Mouse (Mus musculus) lung, embryonic 14.5 days (tissue): ENCODE measurements around the gene Ttc30a1. TPM values are rescaled to one million over a fixed set of nuclear protein-coding genes. Genes with fewer than 3 reads are reported as not detected.

ENCODE experiments used
- ATAC-seq: fragments of 200-750 bp; cut with Nextera tagmentation; 2 replicates; pipeline ENCODE4 v1.8.0; 2017; ENCODE audit warnings: mild to moderate bottlenecking, moderate TSS enrichment, moderate library complexity; ENCODE audit not compliant: insufficient read depth
- DNase-seq: peaks from one replicate; pipeline ENCODE4 v3.0.0-alpha.2; 2015
- H3K27ac ChIP-seq: fragments of 300-500 bp; sonication (generic); 2 replicates; pipeline ENCODE4 v1.5.1; 2014; ENCODE audit warnings: low read depth, mild to moderate bottlenecking, moderate library complexity
- H3K27me3 ChIP-seq: fragments of 300-500 bp; sonication (generic); 2 replicates; pipeline ENCODE4 v1.6.1; 2014; ENCODE audit warnings: low read length, control low read depth; ENCODE audit not compliant: insufficient read depth
- H3K36me3 ChIP-seq: fragments of 300-500 bp; sonication (generic); 2 replicates; pipeline ENCODE4 v1.6.1; 2014; ENCODE audit warnings: control low read depth; ENCODE audit not compliant: insufficient read depth
- H3K4me1 ChIP-seq: fragments of 300-500 bp; sonication (generic); 2 replicates; pipeline ENCODE4 v1.6.1; 2014; ENCODE audit warnings: antibody characterized with exemption, control low read depth; ENCODE audit not compliant: insufficient read depth
- H3K4me2 ChIP-seq: fragments of 300-500 bp; sonication (generic); 2 replicates; pipeline ENCODE4 v1.6.1; 2014; ENCODE audit warnings: mild to moderate bottlenecking
- H3K4me3 ChIP-seq: fragments of 300-500 bp; sonication (generic); 2 replicates; pipeline ENCODE4 v1.5.1; 2014; ENCODE audit warnings: low read depth, low read length
- H3K9ac ChIP-seq: fragments of 300-500 bp; sonication (generic); 2 replicates; pipeline ENCODE4 v1.6.1; 2014
- H3K9me3 ChIP-seq: fragments of 300-500 bp; sonication (generic); 2 replicates; pipeline ENCODE4 v1.6.1; 2016; ENCODE audit warnings: low read depth, low read length, control low read depth
- CTCF ChIP-seq: IDR thresholded peaks from 2 replicates; pipeline ENCODE4 v1.5.1; 2016; ENCODE audit warnings: antibody characterized with exemption, low read depth
- WGBS: fragments of 180-500 bp; shearing (Covaris S2); extraction: QIAGEN DNeasy Blood & Tissue Kit; methylation state at CpG from one replicate; pipeline ENCODE4 v1.1.7; 2014; 5-methylcytosine and 5-hydroxymethylcytosine counted together
- polyA plus RNA-seq: library from polyadenylated mRNA; unstranded; fragments of >200 nt; fragmentation: Nextera tagmentation; extraction: Ambion mirVana; gene quantifications from 2 replicates; pipeline ENCODE4 v1.2.1, GENCODE M21; 2014

Gene Ttc30a1
- polyA plus RNA-seq, 1 experiment from 2014 or later, result 9.0 TPM

DNA sequence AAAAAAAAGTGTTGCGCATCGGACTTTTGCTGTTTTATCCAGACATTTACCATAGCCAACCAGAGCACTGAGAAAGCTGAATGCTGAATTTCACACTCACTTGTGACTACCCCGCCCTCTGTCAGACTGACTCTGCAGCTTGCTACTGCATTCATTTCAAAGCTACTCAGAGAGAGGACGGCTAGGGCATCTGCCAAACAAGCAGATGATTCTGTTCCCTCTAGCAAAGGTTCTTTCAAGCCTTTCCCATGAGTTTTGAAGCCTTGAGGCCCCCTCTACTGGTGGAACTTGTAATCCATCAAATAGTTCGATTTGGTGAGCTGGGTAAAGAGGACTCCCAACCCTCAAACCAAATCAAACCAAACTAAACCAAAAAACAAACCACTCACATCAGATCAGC is 16.8 kb downstream of the Ttc30a1 start:
- ATAC-seq, result peak; percentile 63
- Histone ChIP-seq H3K27ac (peak overlapping the region; percentile 74), H3K36me3 (no peaks in the 10 kb centered on the region), H3K4me3 (peak overlapping the region; percentile 15; the same call in 1 of the 2 replicates), H3K9me3 (no peaks in the 10 kb centered on the region), H3K4me2 (peak overlapping the region; percentile 62), H3K9ac (no peak overlapping the region), H3K27me3 (no peaks in the 10 kb centered on the region), H3K4me1 (peaks cover 9% of the 10 kb centered on the region; the same call in 1 of the 2 replicates)
- DNase-seq, result peak; percentile 92
- peak; percentile 69 for TF ChIP-seq CTCF
- WGBS, result 16% methylated on average over 5 of the region's 5 CpGs

DNA sequence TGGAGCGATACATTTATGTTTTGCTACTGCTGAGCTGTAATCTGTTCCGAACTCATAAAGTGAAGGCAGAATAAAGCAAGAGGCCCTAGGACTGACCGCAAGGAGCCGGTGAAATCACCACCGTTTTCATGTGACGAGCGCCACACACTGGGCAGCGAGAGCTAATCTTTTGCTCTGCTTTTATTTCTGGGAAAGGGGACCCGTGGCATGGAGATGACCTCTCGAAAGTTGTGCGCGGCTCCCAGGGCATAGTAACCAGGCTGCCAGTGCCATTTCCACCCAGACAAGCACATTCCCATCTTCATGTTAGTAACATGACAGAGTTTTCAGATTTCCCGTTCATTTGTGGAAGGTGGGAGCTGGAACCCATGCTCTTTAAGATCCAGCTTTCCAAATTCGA is 17.3 kb downstream of the Ttc30a1 start:
- Histone ChIP-seq H3K27ac (peak overlapping the region; percentile 74), H3K4me1 (peaks cover 12% of the 10 kb centered on the region), H3K4me2 (peak overlapping the region; percentile 62), H3K36me3 (no peaks in the 10 kb centered on the region), H3K27me3 (no peaks in the 10 kb centered on the region), H3K9me3 (no peaks in the 10 kb centered on the region), H3K9ac (no peak overlapping the region), H3K4me3 (peak overlapping the region; percentile 15; the same call in 1 of the 2 replicates)
- WGBS, result 11% methylated on average over 14 of the region's 14 CpGs
- peak; percentile 69 for TF ChIP-seq CTCF
- DNase-seq, result peak; percentile 85
- ATAC-seq, result peak; percentile 62

DNA sequence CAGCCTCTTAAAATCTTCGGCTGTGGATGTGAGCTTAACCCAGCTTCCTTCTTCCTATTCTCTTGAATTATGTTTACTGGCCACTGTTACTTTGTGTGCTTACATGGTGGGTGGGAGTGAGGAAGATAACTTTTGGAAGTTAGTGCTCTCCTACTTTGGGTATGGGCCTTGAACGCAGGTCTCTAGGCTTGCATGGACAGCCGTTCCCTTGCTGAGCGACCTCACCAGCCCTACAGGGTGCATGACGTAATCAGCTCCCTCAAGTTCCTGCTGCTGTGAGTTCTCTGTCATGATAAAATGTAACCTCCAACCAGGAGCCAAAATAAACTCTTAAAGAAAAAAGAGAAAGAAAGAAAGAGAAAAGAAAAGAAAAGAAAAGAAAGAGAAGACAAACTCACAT is 17.7 kb downstream of the Ttc30a1 start:
- H3K4me3 ChIP-seq, result no peak overlapping the region
- DNase-seq (peak; percentile 21), ATAC-seq (no peak)
- peak overlapping the region; percentile 62 for H3K4me2 ChIP-seq
- no peak for TF ChIP-seq CTCF
- H3K9ac ChIP-seq, result no peak overlapping the region
- H3K9me3 ChIP-seq, result no peaks in the 10 kb centered on the region
- peaks cover 15% of the 10 kb centered on the region for H3K4me1 ChIP-seq
- no peaks in the 10 kb centered on the region for H3K36me3 ChIP-seq
- H3K27ac ChIP-seq, result peak overlapping the region; percentile 74; the same call in 1 of the 2 replicates
- 57% methylated on average over 5 of the region's 5 CpGs for WGBS
- no peaks in the 10 kb centered on the region for H3K27me3 ChIP-seq

DNA sequence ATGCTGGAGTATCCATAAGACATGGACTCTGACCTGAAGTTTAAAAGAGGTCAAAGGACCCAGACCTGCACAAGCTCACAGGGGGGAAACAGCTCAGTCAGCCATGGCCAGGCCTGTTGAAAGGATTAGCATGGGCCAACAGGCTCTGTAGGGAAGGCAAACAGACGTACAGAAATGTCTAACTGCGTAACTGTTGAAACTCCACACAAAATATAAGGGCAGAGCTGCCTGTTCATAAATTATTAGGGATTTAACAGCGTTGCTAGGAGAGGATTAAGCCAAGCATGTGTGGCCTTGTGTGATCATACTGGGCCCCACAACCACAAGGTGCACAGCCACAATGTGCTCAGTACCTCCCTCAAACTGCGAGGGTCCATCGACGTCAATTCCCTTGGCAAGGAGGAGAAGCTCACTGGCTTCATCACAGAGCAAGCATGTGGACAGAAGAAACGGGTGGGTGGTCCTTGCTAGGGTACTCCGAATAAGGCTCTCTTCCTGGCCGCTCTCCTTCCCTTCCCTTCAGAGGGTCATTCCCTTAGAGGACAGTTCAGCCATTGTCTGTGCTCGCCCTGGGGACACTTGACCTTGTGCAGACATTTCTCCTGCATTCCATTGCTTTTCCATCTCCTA is 18.4 kb downstream of the Ttc30a1 start:
- no peak overlapping the region for H3K4me2 ChIP-seq
- H3K4me1 ChIP-seq, result peaks cover 19% of the 10 kb centered on the region
- DNase-seq (no peak), ATAC-seq (no peak)
- no peak for TF ChIP-seq CTCF
- no peaks in the 10 kb centered on the region for H3K27me3 ChIP-seq
- no peak overlapping the region for H3K4me3 ChIP-seq
- H3K9ac ChIP-seq, result no peak overlapping the region
- H3K9me3 ChIP-seq, result no peaks in the 10 kb centered on the region
- 73% methylated on average over 10 of the region's 10 CpGs for WGBS
- no peaks in the 10 kb centered on the region for H3K36me3 ChIP-seq
- no peak overlapping the region for H3K27ac ChIP-seq

DNA sequence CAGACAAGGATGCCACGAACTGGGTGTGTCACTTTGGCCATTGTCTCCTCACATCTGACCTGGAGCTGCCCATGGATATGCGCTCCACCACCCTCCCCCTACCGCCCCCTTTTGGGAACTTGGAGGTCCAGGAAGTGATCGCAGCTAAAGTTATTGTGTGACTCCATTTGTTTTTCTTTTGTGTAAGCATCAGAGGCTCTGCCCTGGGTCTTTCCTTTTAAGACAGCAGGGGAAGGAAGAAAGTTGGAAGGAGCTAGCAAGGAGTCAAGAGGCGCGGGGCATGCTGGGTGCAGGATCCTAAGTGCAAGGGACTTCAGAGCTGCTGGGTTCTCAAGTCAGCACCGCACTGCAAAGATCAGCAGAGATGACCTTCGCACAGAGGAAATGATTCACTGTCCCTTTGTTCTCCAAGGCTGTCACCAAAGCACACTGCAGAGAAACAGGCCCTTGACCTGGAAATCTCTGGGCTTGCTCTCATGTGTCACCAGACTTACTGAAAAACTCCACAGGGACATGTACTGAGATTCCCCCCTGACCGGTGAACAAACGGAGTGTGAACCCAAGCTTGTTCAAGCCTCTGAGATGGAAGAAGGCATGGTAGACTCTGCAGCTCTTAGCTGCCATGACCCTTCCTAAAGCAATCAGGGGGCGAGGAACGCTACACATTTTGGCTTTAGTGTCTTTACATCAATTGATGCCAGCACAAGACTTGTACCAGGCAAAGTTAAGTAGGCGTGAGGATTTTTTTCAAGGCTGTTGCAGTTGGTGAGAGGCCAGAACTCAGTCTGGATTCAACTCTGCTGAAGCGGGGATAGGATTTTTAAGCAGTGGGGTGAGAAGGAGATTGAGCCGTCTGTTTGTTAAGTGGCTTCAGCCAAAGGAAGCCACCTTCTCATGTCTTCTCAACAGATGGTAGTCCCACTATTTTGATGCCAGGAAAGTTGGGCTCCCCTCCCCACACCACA is 21.1 kb downstream of the Ttc30a1 start:
- Histone ChIP-seq H3K4me3 (no peak overlapping the region), H3K27me3 (no peaks in the 10 kb centered on the region), H3K4me1 (peaks cover 19% of the 10 kb centered on the region), H3K9me3 (no peaks in the 10 kb centered on the region), H3K36me3 (no peaks in the 10 kb centered on the region), H3K4me2 (peak overlapping the region; percentile 46; the same call in 1 of the 2 replicates), H3K9ac (no peak overlapping the region), H3K27ac (peak overlapping the region; percentile 89)
- peak; percentile 23 for TF ChIP-seq CTCF
- 45% methylated on average over 15 of the region's 15 CpGs for WGBS
- ATAC-seq (peak; percentile 50), DNase-seq (peak; percentile 64)

DNA sequence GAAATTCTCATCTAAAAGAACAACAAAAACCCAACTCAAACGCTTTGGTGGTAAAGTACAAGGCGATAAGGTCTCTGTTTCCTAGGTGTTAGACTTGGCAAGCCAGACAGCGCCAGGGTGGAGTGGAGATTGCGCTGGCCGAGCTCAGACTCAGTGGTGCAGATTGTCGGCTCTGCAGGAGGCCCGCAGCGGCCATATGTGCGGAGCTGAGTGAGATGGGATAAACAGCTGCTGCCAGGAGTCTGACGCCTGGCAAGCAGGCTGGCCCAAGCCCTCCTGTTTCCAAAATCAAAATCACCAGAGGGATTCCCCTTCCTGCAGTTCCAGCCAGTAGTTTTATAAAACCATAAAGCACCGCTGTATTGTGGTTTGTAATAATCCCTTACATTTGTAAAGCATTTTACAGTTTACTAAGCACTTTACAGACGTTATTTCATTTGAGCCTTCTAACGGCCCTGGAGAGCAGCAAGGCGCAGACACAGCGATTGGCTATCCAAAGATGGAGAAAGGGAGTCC is 21.9 kb downstream of the Ttc30a1 start:
- H3K9me3 ChIP-seq, result no peaks in the 10 kb centered on the region
- H3K9ac ChIP-seq, result peak overlapping the region; percentile 39
- H3K27me3 ChIP-seq, result no peaks in the 10 kb centered on the region
- DNase-seq (peak; percentile 82), ATAC-seq (peak; percentile 77)
- no peak overlapping the region for H3K4me3 ChIP-seq
- no peak for TF ChIP-seq CTCF
- H3K27ac ChIP-seq, result peak overlapping the region; percentile 89
- peak overlapping the region; percentile 46 for H3K4me2 ChIP-seq
- H3K36me3 ChIP-seq, result no peaks in the 10 kb centered on the region
- peaks cover 19% of the 10 kb centered on the region for H3K4me1 ChIP-seq
- 12% methylated on average over 15 of the region's 15 CpGs for WGBS
